Mouse (Mus musculus): Measurements from ENCODE around the gene Ndufa13.

DNA sequence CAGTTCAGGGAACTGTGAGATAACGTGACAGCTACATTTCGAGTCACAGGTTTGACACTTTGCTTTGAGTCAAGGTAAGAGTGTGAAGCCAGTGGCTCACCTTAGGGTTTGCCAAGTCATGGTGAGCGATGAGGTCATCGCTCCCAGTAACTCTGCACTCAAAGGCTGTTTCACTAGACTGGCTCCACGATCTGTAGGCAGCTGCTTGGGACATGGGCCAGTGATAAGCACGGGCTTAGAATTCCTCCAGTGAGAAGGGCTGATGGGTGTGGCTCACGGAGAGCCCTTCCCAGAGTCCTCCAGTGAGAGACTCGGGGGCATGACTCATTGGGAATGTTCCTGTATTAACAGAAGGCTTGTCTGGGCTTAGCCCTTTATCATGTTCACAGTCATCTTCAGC lies 53.4 kb downstream of the Ndufa13 start:
- TF ChIP-seq GATA1 (IDR thresholded peaks at IDR 0.05; ENCODE audit: borderline replicate concordance, low read length) (no peak), FLI1 (IDR thresholded peaks at IDR 0.05; ENCODE audit: low read length) (no peak)

All from megakaryocyte, embryonic 14.5 days (primary cell).